Mouse (Mus musculus) lung, adult 2 months (tissue): ENCODE data around the gene Lrp1.

Source experiments
- CTCF ChIP-seq: fragments of 200-500 bp; IDR thresholded peaks from 2 replicates; pipeline ENCODE4 v1.5.1; 2011; ENCODE audit warnings: mild to moderate bottlenecking, low read length, control low read depth; ENCODE audit not compliant: insufficient read depth
- POLR2A ChIP-seq: fragments of 200-500 bp; IDR thresholded peaks from 2 replicates; pipeline ENCODE4 v1.6.1; 2011; ENCODE audit warnings: low read depth, mild to moderate bottlenecking, control low read depth, low read length, borderline replicate concordance; ENCODE audit errors: extremely low read depth

GRCm38 (mm10) chr10:127534036-127534928 is 86.7 kb downstream of the Lrp1 start, which contains the start of gene Nxph4:
- no peak for TF ChIP-seq POLR2A
- no peak for TF ChIP-seq CTCF
